Mouse (Mus musculus) ES-E14 (cell line): ENCODE results near the gene Arih2.

Experiments used
- CHD2 ChIP-seq: IDR thresholded peaks from 2 replicates; pipeline ENCODE4 v1.6.1; 2014; ENCODE audit warnings: mild to moderate bottlenecking, low read depth, low read length, inconsistent platforms
- MAFK ChIP-seq: IDR thresholded peaks from 2 replicates; pipeline ENCODE4 v1.6.1; 2014; ENCODE audit warnings: mild to moderate bottlenecking, low read depth, low read length, inconsistent platforms; ENCODE audit not compliant: insufficient read depth
- ZNF384 ChIP-seq: IDR thresholded peaks from 2 replicates; pipeline ENCODE4 v1.6.1; 2012; ENCODE audit warnings: low read depth, low read length, inconsistent platforms

- TF ChIP-seq MAFK (no peak), ZNF384 (peak; percentile 87), CHD2 (no peak)
Observed at GRCm38 (mm10) chr9:108577934-108578544, 71.1 kb downstream of the Arih2 start.
